Mouse (Mus musculus) spleen, adult 2 months (tissue): ENCODE data around the gene Arhgap40.

Source experiments
- CTCF ChIP-seq: fragments of 200-500 bp; IDR thresholded peaks from 2 replicates; pipeline ENCODE4 v1.5.1; 2011; ENCODE audit warnings: mild to moderate bottlenecking, inconsistent platforms; ENCODE audit not compliant: insufficient read depth, insufficient read length, insufficient replicate concordance; ENCODE audit errors: extremely low read depth
- POLR2A ChIP-seq: fragments of 200-500 bp; IDR thresholded peaks from 2 replicates; pipeline ENCODE4 v1.6.1; 2011; ENCODE audit warnings: low read depth, low read length, inconsistent platforms

DNA sequence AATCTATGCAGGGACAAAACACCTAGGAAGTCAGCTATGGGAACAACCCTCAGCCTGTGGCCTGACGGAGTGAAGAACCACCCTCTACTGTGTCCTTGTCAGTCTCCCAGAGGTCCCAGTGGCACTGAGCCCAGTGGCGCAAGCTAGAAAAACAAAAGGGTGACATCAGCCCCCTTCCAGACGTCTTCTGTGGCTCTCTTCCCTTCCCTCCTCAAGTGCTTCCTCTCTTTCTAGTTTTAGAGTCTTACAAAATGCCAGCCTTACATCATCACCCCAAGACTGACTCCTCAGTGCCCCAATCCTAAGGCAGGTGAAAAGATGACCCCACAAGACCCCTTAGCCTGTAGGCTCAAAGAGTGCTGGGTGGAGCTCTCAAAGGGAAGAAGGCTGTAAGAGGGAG, 77.9 kb downstream of the Arhgap40 start:
- TF ChIP-seq CTCF: no peak
- TF ChIP-seq POLR2A: no peak
